Mouse (Mus musculus) gastrocnemius, postnatal 25 days (tissue): ENCODE measurements around the gene March5. TPM values are rescaled to one million over a fixed set of nuclear protein-coding genes. Genes with fewer than 3 reads are reported as not detected.

ENCODE experiments used
- DNase-seq: peaks from one replicate; pipeline ENCODE4 v3.0.0; 2022
- total RNA-seq, 2 experiments: library from RNA; stranded (reverse); gene quantifications; 1 replicate in 1 of 2; 2 replicates in 1 of 2; pipeline ENCODE4 v1.2.3; 2021

The March5 gene
- total RNA-seq, 2 experiments from 2014 or later: 70.3 to 72.6 TPM

GRCm38 (mm10) chr19:37263943-37264897 is 56.9 kb downstream of the March5 start:
- DNase-seq: no peak

DNA sequence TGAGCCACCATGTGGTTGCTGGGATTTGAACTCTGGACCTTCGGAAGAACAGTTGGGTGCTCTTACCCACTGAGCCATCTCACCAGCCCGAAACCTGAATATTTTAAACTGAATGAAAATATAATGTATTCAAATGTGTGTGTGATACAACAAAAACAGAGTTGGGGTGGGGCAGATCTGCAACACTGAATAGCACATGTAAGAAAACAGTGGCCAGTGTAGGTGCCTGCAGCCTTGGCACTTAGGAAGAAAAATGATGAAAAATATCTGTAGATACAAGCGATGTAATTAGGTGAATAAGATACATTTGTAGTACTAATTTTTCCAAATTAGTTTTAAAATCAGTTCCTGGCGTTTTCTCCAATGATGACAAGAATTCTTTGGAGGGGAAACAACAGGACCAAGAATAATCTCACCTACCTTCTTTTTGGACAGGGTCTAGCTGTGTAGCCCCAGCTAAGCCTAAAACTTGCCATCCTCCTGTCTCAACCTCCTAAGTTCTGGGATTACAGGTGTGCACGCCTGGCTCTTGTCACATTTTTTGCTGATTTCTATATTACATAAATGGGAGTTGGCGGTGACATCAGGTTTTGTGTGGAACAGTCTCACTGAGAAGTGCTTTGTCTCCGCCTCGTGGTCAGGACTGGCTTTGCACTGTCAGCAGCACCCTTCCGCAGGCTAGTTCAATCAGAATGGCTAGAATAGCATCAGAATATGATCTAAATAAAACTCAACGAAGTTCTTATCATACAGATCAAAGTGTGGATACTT is 58.2 kb downstream of the March5 start:
- DNase-seq: peak; percentile 69

GRCm38 (mm10) chr19:37269106-37269505 is 61.8 kb downstream of the March5 start:
- no peak for DNase-seq

Other genes starting within 250 kb of the March5 start
- gene Cpeb3, start 1.1 kb downstream of the March5 start, total RNA-seq: 10 to 100 TPM; 35.8 to 44.6 TPM
- 10 to 100 TPM; 90.1 to 93.5 TPM for gene Ide, start 130.3 kb downstream of the March5 start, total RNA-seq
- 1 to 10 TPM in 1 of 2 experiments, under 1 TPM in 1; 0.69 to 1.0 TPM for gene Kif11, start 168.9 kb downstream of the March5 start, total RNA-seq
- gene Hhex, start 227.3 kb downstream of the March5 start, total RNA-seq: 1 to 10 TPM; 1.0 to 2.8 TPM